Mouse (Mus musculus): ENCODE results near the gene Xkr8. TPM values are rescaled to one million over a fixed set of nuclear protein-coding genes. Genes with fewer than 3 reads are reported as not detected.
"Not testable (repeated sequence)": the region's sequence is repeated elsewhere in the genome, so short reads cannot be mapped to it uniquely, and the experiment has no call there.

Gene Xkr8
- polyA plus RNA-seq, 1 experiment from 2014 or later = 6.0 TPM

DNA sequence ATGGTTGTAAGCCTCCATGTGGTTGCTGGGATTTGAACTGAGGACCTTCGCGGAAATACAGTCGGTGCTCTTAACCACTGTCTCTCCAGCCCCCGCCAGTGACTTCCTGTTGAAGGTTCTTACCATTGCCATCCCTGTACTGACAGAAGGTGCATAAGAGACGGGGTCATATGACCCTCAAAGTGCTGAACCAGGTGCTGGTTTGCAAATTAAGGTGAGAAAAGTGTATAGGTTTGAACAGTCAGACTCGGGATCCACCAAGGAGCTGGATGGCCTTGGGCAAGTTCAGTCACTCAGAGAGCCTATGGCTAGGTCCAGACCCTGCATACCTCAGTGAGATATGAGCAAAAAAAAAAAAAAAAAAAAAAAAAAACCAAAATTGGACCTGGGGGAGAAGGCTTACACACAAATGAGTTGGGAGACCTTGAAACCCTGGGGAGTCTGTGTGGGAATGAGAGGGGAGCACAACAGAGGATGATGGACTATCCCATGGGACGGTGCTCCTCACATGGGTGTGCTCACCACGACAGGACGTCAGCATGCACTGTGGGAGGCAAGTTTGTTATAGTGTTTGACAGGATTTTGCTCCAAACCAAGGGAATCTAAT lies 14.7 kb upstream of the Xkr8 start:
- H3K4me2 ChIP-seq (ENCODE audit: low read depth, low read length) = no peak overlapping the region
- no peak overlapping the region for H3K27ac ChIP-seq (ENCODE audit: low read depth, low read length)
- H3K9me3 ChIP-seq (ENCODE audit: control insufficient read depth, low read length) = no peaks in the 10 kb centered on the region
- H3K36me3 ChIP-seq (ENCODE audit: control insufficient read depth, insufficient read depth, low read length) = no peaks in the 10 kb centered on the region
- H3K4me1 ChIP-seq (ENCODE audit: control insufficient read depth, insufficient read depth, low read length) = no peaks in the 10 kb centered on the region
- ATAC-seq (ENCODE audit: low read depth) = no peak
- no peak overlapping the region for H3K4me3 ChIP-seq (ENCODE audit: low read depth, low read length)
- H3K9ac ChIP-seq (replicated peaks; ENCODE audit: low read depth, low read length) = no peak overlapping the region
- whole genome bisulfite sequencing = 88% methylated on average over 9 of the region's 9 CpGs
- no peaks in the 10 kb centered on the region for H3K27me3 ChIP-seq (ENCODE audit: control insufficient read depth, insufficient read depth, low read length)

DNA sequence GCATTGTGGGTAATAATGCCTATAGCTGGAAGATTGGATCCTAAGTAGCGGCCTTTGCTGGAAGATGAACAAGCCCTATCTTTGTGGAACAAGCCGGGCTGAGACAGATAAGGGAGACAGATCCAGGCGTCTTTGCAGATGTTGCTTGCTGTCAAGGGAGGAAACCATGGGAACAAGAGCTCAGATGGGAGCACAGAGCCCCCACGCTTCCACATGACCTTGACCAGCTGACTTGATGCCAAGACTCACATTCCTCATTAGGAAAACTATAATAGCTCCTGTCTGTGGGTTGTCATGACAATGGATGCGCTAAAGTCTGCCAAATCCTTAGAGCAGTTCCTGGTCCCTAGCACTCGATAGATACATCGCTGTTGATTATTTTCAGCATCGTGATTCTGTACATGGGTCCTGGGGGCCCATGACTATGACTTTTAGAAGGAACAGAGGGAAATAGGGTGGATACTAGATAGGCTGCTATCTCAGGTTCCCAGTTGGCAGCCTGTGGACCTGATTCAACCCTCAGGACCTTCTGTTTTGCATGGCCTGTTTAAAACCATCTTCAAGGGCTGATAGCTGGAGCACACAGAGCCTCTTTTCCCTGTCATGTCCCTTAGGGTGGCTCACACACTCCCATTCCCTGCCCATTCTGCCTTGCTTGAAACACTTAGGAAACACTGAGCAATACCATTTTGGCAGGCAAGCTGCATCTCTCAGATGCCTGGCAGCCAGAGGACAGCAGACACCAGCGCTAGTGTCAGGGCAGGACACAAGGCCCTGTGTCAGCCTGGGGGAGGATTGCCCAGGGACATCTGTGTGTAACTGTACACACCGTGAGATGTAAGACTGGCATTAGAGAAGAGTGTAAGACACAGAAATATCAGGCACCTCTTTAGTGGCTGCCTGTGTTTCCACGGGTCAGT lies 11.9 kb upstream of the Xkr8 start:
- Histone ChIP-seq H3K4me3 (ENCODE audit: low read depth, low read length) (no peak overlapping the region), H3K9ac (replicated peaks; ENCODE audit: low read depth, low read length) (no peak overlapping the region), H3K27ac (ENCODE audit: low read depth, low read length) (no peak overlapping the region), H3K9me3 (ENCODE audit: control insufficient read depth, low read length) (no peaks in the 10 kb centered on the region), H3K36me3 (ENCODE audit: control insufficient read depth, insufficient read depth, low read length) (no peaks in the 10 kb centered on the region), H3K4me2 (ENCODE audit: low read depth, low read length) (no peak overlapping the region), H3K4me1 (ENCODE audit: control insufficient read depth, insufficient read depth, low read length) (no peaks in the 10 kb centered on the region), H3K27me3 (ENCODE audit: control insufficient read depth, insufficient read depth, low read length) (no peaks in the 10 kb centered on the region)
- 70% methylated on average over 11 of the region's 11 CpGs for WGBS
- no peak for ATAC-seq (ENCODE audit: low read depth)

DNA sequence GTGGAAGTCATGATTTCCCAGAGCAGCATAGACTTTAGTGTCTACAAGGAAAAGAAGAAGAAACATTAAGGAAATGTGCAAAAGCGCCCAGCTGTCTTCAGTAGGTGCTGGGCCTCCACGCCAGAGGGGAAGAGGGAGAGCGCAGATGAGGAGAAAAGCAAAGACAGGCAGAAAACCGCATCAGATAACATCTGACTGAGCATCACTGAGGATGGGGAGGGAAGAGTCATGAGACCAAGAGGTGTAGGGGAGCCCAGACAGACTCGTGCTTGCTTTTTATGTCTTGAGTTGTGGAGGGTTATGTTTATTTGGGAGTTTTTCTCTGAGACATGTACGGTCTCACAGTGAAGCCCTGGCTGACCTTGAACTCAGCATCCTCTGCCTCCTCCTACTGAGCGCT lies 9.1 kb upstream of the Xkr8 start:
- Histone ChIP-seq H3K27me3 (ENCODE audit: control insufficient read depth, insufficient read depth, low read length) (no peaks in the 10 kb centered on the region), H3K9ac (replicated peaks; ENCODE audit: low read depth, low read length) (no peak overlapping the region), H3K4me2 (ENCODE audit: low read depth, low read length) (no peak overlapping the region), H3K36me3 (ENCODE audit: control insufficient read depth, insufficient read depth, low read length) (no peaks in the 10 kb centered on the region), H3K9me3 (ENCODE audit: control insufficient read depth, low read length) (no peaks in the 10 kb centered on the region), H3K4me1 (ENCODE audit: control insufficient read depth, insufficient read depth, low read length) (no peaks in the 10 kb centered on the region), H3K27ac (ENCODE audit: low read depth, low read length) (no peak overlapping the region), H3K4me3 (ENCODE audit: low read depth, low read length) (no peak overlapping the region)
- no peak for ATAC-seq (ENCODE audit: low read depth)
- 94% methylated on average over 7 of the region's 7 CpGs for WGBS

DNA sequence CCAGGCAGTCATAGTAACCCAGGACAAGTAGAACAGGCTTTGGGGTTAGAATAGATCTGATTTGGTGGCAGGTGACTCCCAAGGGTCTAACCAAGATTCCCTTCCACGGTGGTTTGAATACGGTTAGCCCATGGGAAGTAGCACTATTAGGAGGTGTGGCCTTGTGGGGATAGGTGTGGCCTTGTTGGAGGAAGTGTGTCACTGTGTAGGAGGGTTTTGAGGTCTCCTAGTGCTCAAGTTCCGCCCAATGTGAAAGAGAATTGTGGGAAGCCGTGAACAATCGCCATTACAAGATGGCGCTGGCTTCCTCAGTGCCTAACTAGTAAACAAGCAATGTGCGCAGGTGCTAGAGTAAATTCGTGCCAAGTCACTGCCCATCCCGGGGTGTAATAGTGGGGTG lies 4.8 kb upstream of the Xkr8 start:
- not testable (repeated sequence) for H3K9me3 ChIP-seq (ENCODE audit: control insufficient read depth, low read length); H3K27ac ChIP-seq (ENCODE audit: low read depth, low read length); H3K27me3 ChIP-seq (ENCODE audit: control insufficient read depth, insufficient read depth, low read length); H3K4me1 ChIP-seq (ENCODE audit: control insufficient read depth, insufficient read depth, low read length); H3K4me2 ChIP-seq (ENCODE audit: low read depth, low read length); ATAC-seq (ENCODE audit: low read depth); H3K4me3 ChIP-seq (ENCODE audit: low read depth, low read length); H3K9ac ChIP-seq (replicated peaks; ENCODE audit: low read depth, low read length); H3K36me3 ChIP-seq (ENCODE audit: control insufficient read depth, insufficient read depth, low read length)
- WGBS = 91% methylated on average over 9 of the region's 9 CpGs

DNA sequence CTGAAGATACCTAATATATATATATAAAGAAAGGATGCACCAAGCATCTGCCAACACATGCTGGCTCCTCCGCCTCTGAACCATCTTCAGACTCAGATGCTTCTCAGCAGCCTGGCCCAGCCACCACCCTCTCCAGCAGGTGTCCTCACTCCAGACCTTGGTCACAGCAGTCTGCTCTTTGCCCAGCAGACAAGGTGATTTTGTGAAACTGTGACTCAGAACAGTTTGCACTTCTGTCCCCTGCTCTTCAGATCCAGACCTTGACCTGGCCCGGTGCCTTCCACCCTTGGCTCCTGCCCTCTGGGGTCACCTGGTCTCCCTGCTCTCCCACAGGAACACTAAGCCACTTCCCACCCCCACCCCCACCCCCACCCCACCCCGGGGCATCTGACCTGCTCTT lies 3.5 kb upstream of the Xkr8 start:
- ATAC-seq (ENCODE audit: low read depth) = no peak
- Histone ChIP-seq H3K27me3 (ENCODE audit: control insufficient read depth, insufficient read depth, low read length) (no peaks in the 10 kb centered on the region), H3K36me3 (ENCODE audit: control insufficient read depth, insufficient read depth, low read length) (no peaks in the 10 kb centered on the region), H3K4me2 (ENCODE audit: low read depth, low read length) (no peak overlapping the region), H3K4me3 (ENCODE audit: low read depth, low read length) (no peak overlapping the region), H3K9me3 (ENCODE audit: control insufficient read depth, low read length) (no peaks in the 10 kb centered on the region), H3K9ac (replicated peaks; ENCODE audit: low read depth, low read length) (no peak overlapping the region), H3K27ac (ENCODE audit: low read depth, low read length) (no peak overlapping the region), H3K4me1 (ENCODE audit: control insufficient read depth, insufficient read depth, low read length) (peaks cover 5% of the 10 kb centered on the region; the same call in 1 of the 2 replicates)
- 72% methylated on average over 3 of the region's 3 CpGs for WGBS

DNA sequence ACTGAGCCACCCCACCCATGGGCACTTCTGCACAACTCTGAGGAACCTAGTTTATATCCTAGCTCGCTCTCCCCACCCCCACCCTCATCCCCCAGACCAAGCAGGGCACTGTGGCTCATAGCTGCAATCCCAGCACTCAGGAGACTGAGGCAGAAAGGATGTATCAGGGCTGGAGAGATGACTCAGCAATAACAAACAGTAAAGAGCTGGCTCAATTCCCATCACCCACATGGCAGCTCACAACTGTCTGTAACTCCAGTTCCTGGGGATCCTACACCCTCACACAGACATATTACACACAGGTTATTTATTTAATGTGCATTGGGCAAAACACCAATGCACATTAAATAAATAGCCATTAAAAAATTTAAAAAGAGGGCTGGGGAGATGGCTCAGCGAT lies 3.0 kb upstream of the Xkr8 start:
- Histone ChIP-seq H3K27ac (ENCODE audit: low read depth, low read length) (no peak overlapping the region), H3K27me3 (ENCODE audit: control insufficient read depth, insufficient read depth, low read length) (no peaks in the 10 kb centered on the region), H3K9ac (replicated peaks; ENCODE audit: low read depth, low read length) (no peak overlapping the region), H3K9me3 (ENCODE audit: control insufficient read depth, low read length) (no peaks in the 10 kb centered on the region), H3K4me3 (ENCODE audit: low read depth, low read length) (no peak overlapping the region), H3K4me2 (ENCODE audit: low read depth, low read length) (no peak overlapping the region), H3K36me3 (ENCODE audit: control insufficient read depth, insufficient read depth, low read length) (no peaks in the 10 kb centered on the region), H3K4me1 (ENCODE audit: control insufficient read depth, insufficient read depth, low read length) (peaks cover 5% of the 10 kb centered on the region; the same call in 1 of the 2 replicates)
- 75% methylated on average over 2 of the region's 2 CpGs for WGBS
- no peak for ATAC-seq (ENCODE audit: low read depth)

DNA sequence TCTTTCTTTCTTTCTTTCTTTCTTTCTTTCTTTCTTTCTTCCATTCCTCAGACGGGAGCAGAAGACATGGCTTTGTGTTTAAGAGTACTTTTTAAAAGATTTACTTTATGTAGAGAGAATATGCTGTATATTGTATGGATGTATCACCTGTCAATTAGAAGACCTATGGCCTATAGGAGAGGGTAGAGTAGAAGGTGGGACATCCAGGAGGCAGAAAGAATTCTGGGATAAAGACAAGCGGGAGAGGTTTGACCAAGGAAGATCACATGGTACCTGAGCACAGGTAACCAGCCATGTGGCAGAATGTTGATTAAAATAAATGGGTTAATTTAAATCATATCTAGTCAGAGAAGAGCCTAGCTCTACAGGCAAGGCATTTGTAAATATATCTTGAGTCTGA lies 2.4 kb upstream of the Xkr8 start:
- no peak for ATAC-seq (ENCODE audit: low read depth)
- 94% methylated on average over 2 of the region's 2 CpGs for WGBS
- Histone ChIP-seq H3K4me2 (ENCODE audit: low read depth, low read length) (no peak overlapping the region), H3K36me3 (ENCODE audit: control insufficient read depth, insufficient read depth, low read length) (no peaks in the 10 kb centered on the region), H3K27ac (ENCODE audit: low read depth, low read length) (no peak overlapping the region), H3K9ac (replicated peaks; ENCODE audit: low read depth, low read length) (no peak overlapping the region), H3K4me1 (ENCODE audit: control insufficient read depth, insufficient read depth, low read length) (peaks cover 5% of the 10 kb centered on the region; the same call in 1 of the 2 replicates), H3K4me3 (ENCODE audit: low read depth, low read length) (no peak overlapping the region), H3K27me3 (ENCODE audit: control insufficient read depth, insufficient read depth, low read length) (no peaks in the 10 kb centered on the region), H3K9me3 (ENCODE audit: control insufficient read depth, low read length) (no peaks in the 10 kb centered on the region)

DNA sequence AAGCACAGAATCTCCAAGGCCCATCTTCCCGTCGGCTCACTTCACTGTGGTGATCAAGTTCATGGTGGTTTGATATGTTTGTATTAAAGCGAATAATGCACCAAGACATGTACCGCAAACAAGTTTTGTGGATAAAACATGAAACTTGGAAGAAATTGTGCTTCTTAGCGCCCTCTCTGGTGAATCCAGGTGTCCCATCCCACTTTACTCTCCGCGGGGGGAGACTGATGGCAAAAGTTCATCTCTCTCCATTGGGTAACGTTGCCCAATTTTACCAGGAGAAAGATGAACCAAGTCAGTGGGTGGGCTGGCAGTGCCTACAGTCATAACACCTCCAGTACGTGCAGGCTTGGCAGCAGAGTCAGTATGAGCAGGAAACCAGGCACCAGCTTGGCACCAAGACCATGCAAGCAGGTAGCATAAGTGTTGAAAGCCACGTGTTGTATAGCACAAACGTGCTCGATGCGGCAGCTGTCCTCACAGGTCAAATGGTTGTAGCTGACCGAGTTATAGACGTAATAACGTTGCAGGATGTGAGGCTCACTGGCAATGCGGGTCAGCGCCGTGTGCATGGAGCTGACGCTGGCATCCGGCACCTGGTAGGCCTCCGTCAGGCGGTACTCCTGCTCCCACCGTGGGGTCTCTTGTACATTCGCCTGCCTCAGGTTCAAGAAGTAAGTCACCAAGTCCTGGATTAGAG lies 875 bp upstream of the Xkr8 start:
- H3K27ac ChIP-seq (ENCODE audit: low read depth, low read length) = no peak overlapping the region
- ATAC-seq (ENCODE audit: low read depth) = no peak
- H3K4me3 ChIP-seq (ENCODE audit: low read depth, low read length) = no peak overlapping the region; the same call in 1 of the 2 replicates
- peaks cover 5% of the 10 kb centered on the region; the same call in 1 of the 2 replicates for H3K4me1 ChIP-seq (ENCODE audit: control insufficient read depth, insufficient read depth, low read length)
- H3K9ac ChIP-seq (replicated peaks; ENCODE audit: low read depth, low read length) = no peak overlapping the region
- H3K27me3 ChIP-seq (ENCODE audit: control insufficient read depth, insufficient read depth, low read length) = no peaks in the 10 kb centered on the region
- H3K4me2 ChIP-seq (ENCODE audit: low read depth, low read length) = no peak overlapping the region
- 92% methylated on average over 25 of the region's 25 CpGs for WGBS
- H3K9me3 ChIP-seq (ENCODE audit: control insufficient read depth, low read length) = no peaks in the 10 kb centered on the region
- H3K36me3 ChIP-seq (ENCODE audit: control insufficient read depth, insufficient read depth, low read length) = no peaks in the 10 kb centered on the region

DNA sequence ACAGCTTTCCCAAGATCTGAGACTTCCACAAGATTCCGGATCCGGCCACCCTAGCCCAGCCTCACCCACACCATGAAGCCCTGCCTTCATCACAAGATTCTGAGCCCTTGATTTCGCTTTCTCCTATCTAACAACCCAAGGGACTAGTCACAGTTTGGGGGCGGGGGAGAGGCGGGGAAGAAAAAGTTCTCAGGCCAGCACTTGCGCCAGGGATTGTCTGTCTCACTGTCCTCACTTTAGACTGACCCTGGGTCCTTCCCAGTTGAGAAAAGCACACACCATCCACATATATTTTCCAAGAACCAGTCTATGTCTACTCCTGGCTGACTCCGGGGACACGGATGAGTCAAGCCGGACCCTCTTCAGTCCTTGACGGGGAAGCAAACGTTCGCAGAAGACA lies 730 bp downstream of the Xkr8 start:
- Histone ChIP-seq H3K4me2 (ENCODE audit: low read depth, low read length) (peak overlapping the region; percentile 76), H3K27ac (ENCODE audit: low read depth, low read length) (no peak overlapping the region), H3K36me3 (ENCODE audit: control insufficient read depth, insufficient read depth, low read length) (no peaks in the 10 kb centered on the region), H3K27me3 (ENCODE audit: control insufficient read depth, insufficient read depth, low read length) (no peaks in the 10 kb centered on the region), H3K4me3 (ENCODE audit: low read depth, low read length) (peak overlapping the region; percentile 52), H3K4me1 (ENCODE audit: control insufficient read depth, insufficient read depth, low read length) (peaks cover 5% of the 10 kb centered on the region; the same call in 1 of the 2 replicates), H3K9ac (replicated peaks; ENCODE audit: low read depth, low read length) (peak overlapping the region; percentile 63), H3K9me3 (ENCODE audit: control insufficient read depth, low read length) (no peaks in the 10 kb centered on the region)
- 45% methylated on average over 12 of the region's 12 CpGs for WGBS
- no peak for ATAC-seq (ENCODE audit: low read depth)
